Mouse (Mus musculus) E14TG2a.4 (cell line): ENCODE data around the gene Gpt2.

Experiments
- CTCF ChIP-seq: conservative IDR thresholded peaks from 2 replicates; pipeline ENCODE4 v1.5.1; 2014; ENCODE audit warnings: low read length
- POU5F1 ChIP-seq: IDR thresholded peaks from 2 replicates; pipeline ENCODE4 v1.6.1; 2014; ENCODE audit warnings: low read length, borderline replicate concordance

GRCm38 (mm10) chr8:85551934-85552333 is 59.6 kb downstream of the Gpt2 start:
- TF ChIP-seq CTCF (no peak), POU5F1 (no peak)
